Mouse (Mus musculus) ovary, postnatal 36 days (tissue): ENCODE results near the gene Sfswap.
"Not testable (repeated sequence)": the region's sequence is repeated elsewhere in the genome, so short reads cannot be mapped to it uniquely, and the experiment has no call there.

Experiments used
- DNase-seq: peaks from one replicate; pipeline ENCODE4 v3.0.0; 2022; ENCODE audit warnings: low spot score, mixed read lengths

The Sfswap gene

GRCm38 (mm10) chr5:129500722-129501634 is at the start of gene Sfswap:
TSS of gene Sfswap (plus strand) at chr5:129501221.
- DNase-seq, result peak; percentile 73

DNA sequence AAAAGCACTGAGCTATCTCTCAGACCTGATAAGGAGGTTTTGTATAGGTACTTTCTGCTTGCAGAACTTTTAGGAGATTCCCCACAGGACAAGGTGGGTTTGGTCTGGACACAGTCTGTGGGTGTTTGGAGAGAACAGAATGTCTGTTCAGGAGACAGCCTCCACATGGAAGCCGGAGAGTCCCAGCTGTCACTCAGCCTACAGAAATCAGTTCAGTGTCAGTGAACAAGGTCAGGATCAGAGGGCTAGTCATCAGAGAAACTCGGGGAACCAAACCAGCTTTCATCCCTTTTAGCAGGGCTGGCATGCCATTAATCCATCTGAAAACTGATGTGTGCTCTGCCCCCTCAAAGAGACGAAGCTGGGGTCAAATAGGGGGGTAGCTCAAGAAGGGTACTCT is 48.5 kb upstream of the Sfswap start:
- DNase-seq, result no peak

- DNase-seq, result peak; percentile 61
Observed at GRCm38 (mm10) chr5:129454802-129455528, 46.1 kb upstream of the Sfswap start.

DNA sequence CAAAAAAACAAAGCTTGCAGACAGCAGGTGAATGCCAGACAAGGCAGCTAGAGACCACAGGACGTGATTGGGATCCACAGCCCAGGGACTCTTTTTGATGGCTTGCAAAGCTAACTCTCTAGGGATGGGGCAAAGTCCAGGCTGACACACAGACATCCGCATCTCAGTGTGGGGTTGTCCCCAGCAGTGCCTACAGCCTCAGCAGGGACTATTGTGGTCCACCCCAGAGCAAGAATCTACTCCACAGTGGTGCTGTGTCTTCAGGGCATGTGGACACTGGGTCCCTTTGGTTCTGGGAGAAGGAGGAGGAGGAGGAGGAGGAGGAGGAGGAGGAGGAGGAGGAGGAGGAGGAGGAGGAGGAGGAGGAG is 45.5 kb upstream of the Sfswap start:
- DNase-seq, result no peak

DNA sequence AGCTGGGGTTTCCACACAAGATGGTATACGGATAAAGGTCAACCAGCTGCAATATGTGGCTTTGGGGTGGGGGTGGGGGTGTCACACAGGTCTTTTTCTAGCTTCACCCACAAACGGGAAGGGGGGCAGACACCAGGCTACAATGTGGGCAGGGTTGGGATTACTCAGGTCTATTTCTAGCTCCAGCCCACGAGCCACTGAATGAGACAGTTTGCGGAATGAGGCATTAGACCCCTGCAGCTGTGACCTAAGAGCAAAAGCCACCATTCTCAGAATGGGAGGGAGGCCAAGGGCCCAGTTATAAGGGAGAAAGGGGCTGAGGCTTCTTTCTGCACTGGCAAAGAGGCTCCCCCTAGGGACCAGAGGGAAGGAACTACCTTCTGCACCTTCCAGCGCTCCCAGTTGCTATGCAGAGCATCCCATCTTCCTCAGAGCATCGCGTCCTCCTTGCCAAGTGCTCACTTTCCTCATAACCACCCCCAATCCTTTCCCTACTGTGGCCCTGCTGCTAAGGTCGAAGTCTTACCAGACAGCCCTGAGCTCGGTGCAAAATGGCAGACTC is 44.4 kb upstream of the Sfswap start:
- DNase-seq, result no peak

DNA sequence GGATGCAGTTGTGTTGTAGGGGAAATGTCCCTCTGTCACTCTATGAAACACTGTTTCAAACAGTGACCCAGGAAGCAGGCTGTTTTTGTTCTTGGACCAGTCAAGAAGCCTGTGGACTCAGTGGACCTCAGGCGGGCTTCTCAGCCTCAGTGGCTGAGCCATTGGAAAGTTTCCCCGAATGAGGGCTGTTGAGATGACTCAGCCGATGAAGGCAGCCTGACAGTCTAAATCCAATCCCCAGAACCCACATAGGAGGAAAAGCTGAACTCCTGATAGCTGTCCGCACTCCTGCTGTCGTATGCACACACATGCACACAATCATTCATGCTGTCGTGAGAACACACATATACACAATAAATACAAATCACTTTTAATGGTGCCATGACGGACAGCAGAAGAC is 42.9 kb upstream of the Sfswap start:
- no peak for DNase-seq

DNA sequence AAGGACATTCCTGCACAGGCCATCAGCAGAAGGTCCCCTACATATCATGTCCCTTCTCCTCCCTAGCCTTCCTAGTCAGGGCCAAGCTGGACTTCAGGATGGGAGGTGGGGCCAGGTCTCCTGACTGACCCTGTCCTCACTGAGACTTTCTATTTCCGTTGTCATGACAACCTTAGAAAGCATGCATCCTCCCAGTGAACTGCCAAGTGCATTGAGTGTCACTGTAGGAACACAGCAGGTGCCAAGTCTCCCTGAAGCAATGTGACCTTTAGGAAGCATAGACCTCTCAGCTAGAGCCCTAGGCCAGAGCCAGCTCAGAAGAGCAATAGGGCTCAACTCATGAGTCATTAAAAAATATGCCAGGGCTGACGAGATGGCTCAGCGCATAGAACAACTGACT is 42.5 kb upstream of the Sfswap start:
- DNase-seq, result no peak

- DNase-seq, result no peak
Observed at GRCm38 (mm10) chr5:129460798-129461476, 40.1 kb upstream of the Sfswap start.

DNA sequence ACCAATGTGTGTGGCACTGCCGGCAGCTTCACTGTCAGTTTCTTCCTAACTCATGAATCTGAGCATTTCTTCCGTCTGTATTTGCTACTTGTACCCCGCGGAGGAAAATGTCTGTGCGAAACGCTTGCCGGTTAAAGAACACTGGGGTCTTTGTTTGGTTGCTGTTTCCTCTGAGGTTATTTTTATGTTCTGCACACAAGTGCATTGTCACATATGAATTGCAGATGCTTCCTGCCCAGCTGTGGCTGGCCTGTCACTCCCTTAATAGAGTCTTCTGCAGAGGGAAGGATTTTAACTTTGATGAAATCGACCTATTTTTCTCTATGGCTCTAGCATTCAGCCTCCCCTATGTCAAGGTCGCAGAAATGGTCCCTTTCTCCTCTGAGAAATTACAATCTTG is 37.4 kb upstream of the Sfswap start:
- not testable (repeated sequence) for DNase-seq

DNA sequence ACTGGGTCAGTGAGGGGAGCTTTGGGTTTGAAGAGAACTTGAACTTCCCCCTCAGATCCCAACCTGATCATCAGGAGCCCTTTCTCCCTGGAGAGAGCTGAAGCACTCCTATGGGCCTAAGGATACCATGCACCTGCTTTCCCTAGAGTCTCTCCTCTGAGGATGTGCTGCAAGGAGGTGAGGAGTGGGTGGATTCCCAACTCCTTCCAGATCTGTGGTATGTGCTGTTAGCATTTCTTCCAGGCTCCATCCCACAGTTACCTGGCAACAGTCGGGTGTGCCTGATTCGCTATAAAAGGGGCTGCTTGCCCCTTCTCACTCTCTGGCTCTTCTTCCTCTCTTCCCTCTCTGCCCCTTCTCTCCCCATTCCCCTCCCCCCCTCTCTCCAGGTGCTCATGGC is 35.2 kb upstream of the Sfswap start:
- no peak for DNase-seq

GRCm38 (mm10) chr5:129475532-129476045 is 25.4 kb upstream of the Sfswap start:
- DNase-seq, result no peak

- DNase-seq, result no peak
Observed at GRCm38 (mm10) chr5:129489879-129490278, 11.1 kb upstream of the Sfswap start.

- DNase-seq, result peak; percentile 8
Observed at GRCm38 (mm10) chr5:129501671-129502070, 650 bp downstream of the Sfswap start.

GRCm38 (mm10) chr5:129506886-129507285 is 5.9 kb downstream of the Sfswap start:
- DNase-seq, result no peak

GRCm38 (mm10) chr5:129518180-129518579 is 17.2 kb downstream of the Sfswap start:
- peak; percentile 25 for DNase-seq

- no peak for DNase-seq
Observed at GRCm38 (mm10) chr5:129518786-129519185, 17.8 kb downstream of the Sfswap start.

- DNase-seq, result no peak
Observed at GRCm38 (mm10) chr5:129519591-129519990, 18.6 kb downstream of the Sfswap start.

- no peak for DNase-seq
Observed at GRCm38 (mm10) chr5:129521501-129521900, 20.5 kb downstream of the Sfswap start.

DNA sequence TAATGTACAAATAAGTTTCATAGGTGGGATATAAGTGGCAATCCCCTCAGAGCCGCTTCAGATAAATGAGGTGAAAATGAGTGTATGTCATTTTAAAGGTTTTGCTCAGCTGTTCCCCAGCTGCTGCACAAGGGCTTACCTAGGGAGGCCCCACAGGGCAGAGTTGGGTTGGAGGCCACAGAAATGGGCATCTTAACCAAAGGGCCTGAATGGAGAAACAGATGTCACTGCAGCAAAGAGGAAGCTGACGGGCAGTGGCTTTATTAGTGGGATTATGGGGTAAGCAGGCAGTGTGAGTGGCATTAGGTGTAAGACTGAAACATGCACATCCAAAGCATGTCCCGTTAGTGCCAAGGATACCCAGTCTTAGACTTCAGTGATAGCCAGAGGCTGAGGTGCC is 20.9 kb downstream of the Sfswap start:
- no peak for DNase-seq

DNA sequence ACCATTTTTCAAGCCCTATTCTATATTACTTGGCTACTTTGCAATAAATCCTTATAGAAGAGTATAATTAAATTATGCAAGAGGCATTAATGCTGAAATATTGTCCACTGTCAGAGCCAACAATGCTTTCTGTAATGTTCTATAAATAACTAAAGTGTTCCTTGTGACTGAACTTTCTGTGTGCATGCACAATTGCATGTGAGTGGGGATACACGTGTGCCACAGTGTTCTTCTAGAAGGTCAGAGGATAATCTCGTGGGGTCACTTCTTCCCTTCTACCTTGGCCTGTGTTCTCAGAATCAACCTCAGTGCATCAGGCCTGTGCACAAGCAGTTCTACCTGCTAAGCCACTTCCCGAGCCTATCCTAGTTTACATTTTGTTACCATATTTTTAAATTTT is 22.1 kb downstream of the Sfswap start:
- DNase-seq, result no peak

GRCm38 (mm10) chr5:129524751-129525150 is 23.7 kb downstream of the Sfswap start:
- no peak for DNase-seq

GRCm38 (mm10) chr5:129527162-129527561 is 26.1 kb downstream of the Sfswap start:
- DNase-seq, result no peak
